Mouse (Mus musculus): ENCODE measurements around the gene Fgfbp1. TPM values are rescaled to one million over a fixed set of nuclear protein-coding genes. Genes with fewer than 3 reads are reported as not detected.

The Fgfbp1 gene
- total and polyA plus RNA-seq, 2 experiments: not detected

GRCm38 (mm10) chr5:43989017-43989416 lies 7.4 kb upstream of the Fgfbp1 start:
- TF ChIP-seq CTCF (IDR thresholded peaks at IDR 0.05; ENCODE audit: low read depth, low read length): peak; percentile 56
- TF ChIP-seq POLR2A (IDR thresholded peaks at IDR 0.05; ENCODE audit: extremely low read depth, insufficient read depth, low read length): no peak
- no peaks in the 10 kb centered on the region for H3K4me1 ChIP-seq (ENCODE audit: control insufficient read depth, insufficient read depth, low read length)
- H3K79me2 ChIP-seq (ENCODE audit: control insufficient read depth, insufficient read depth, low read length): no peaks in the 10 kb centered on the region
- no peak overlapping the region for H3K4me3 ChIP-seq (ENCODE audit: insufficient read depth, low read depth, low read length)
- no peak overlapping the region for H3K27ac ChIP-seq (replicated peaks; ENCODE audit: insufficient read depth, low read depth, low read length)
- no peak overlapping the region for H3K9ac ChIP-seq (ENCODE audit: low read depth, low read length)
- DNase-seq (ENCODE audit: extremely low read depth, low read depth, low spot score): peak; percentile 7
- H3K36me3 ChIP-seq (ENCODE audit: control insufficient read depth, insufficient read depth, low read length): no peaks in the 10 kb centered on the region
- 77% methylated on average over 5 of the region's 5 CpGs for WGBS
- no peaks in the 10 kb centered on the region for H3K27me3 ChIP-seq (ENCODE audit: control insufficient read depth, insufficient read depth, low read length)

GRCm38 (mm10) chr5:43986212-43986611 lies 4.6 kb upstream of the Fgfbp1 start:
- Histone ChIP-seq H3K36me3 (ENCODE audit: control insufficient read depth, insufficient read depth, low read length) (no peaks in the 10 kb centered on the region), H3K79me2 (ENCODE audit: control insufficient read depth, insufficient read depth, low read length) (no peaks in the 10 kb centered on the region), H3K27ac (replicated peaks; ENCODE audit: insufficient read depth, low read depth, low read length) (no peak overlapping the region), H3K9ac (ENCODE audit: low read depth, low read length) (no peak overlapping the region), H3K4me1 (ENCODE audit: control insufficient read depth, insufficient read depth, low read length) (no peaks in the 10 kb centered on the region), H3K27me3 (ENCODE audit: control insufficient read depth, insufficient read depth, low read length) (no peaks in the 10 kb centered on the region), H3K4me3 (ENCODE audit: insufficient read depth, low read depth, low read length) (no peak overlapping the region)
- no peak for DNase-seq (ENCODE audit: extremely low read depth, low read depth, low spot score)
- TF ChIP-seq CTCF (IDR thresholded peaks at IDR 0.05; ENCODE audit: low read depth, low read length) (no peak), POLR2A (IDR thresholded peaks at IDR 0.05; ENCODE audit: extremely low read depth, insufficient read depth, low read length) (no peak)

- TF ChIP-seq CTCF (IDR thresholded peaks at IDR 0.05; ENCODE audit: low read depth, low read length): no peak
- no peak for TF ChIP-seq POLR2A (IDR thresholded peaks at IDR 0.05; ENCODE audit: extremely low read depth, insufficient read depth, low read length)
- Histone ChIP-seq H3K9ac (ENCODE audit: low read depth, low read length) (no peak overlapping the region), H3K36me3 (ENCODE audit: control insufficient read depth, insufficient read depth, low read length) (no peaks in the 10 kb centered on the region), H3K4me1 (ENCODE audit: control insufficient read depth, insufficient read depth, low read length) (no peaks in the 10 kb centered on the region), H3K79me2 (ENCODE audit: control insufficient read depth, insufficient read depth, low read length) (no peaks in the 10 kb centered on the region), H3K27me3 (ENCODE audit: control insufficient read depth, insufficient read depth, low read length) (no peaks in the 10 kb centered on the region), H3K27ac (replicated peaks; ENCODE audit: insufficient read depth, low read depth, low read length) (no peak overlapping the region), H3K4me3 (ENCODE audit: insufficient read depth, low read depth, low read length) (no peak overlapping the region)
- no peak for DNase-seq (ENCODE audit: extremely low read depth, low read depth, low spot score)
- 39% methylated on average over 1 of the region's 1 CpGs for WGBS
Measured at GRCm38 (mm10) chr5:43982896-43983295, 1.3 kb upstream of the Fgfbp1 start.

- DNase-seq (ENCODE audit: extremely low read depth, low read depth, low spot score): no peak
- WGBS: 83% methylated on average over 2 of the region's 2 CpGs
- Histone ChIP-seq H3K36me3 (ENCODE audit: control insufficient read depth, insufficient read depth, low read length) (no peaks in the 10 kb centered on the region), H3K4me3 (ENCODE audit: insufficient read depth, low read depth, low read length) (no peak overlapping the region), H3K79me2 (ENCODE audit: control insufficient read depth, insufficient read depth, low read length) (no peaks in the 10 kb centered on the region), H3K9ac (ENCODE audit: low read depth, low read length) (no peak overlapping the region), H3K27ac (replicated peaks; ENCODE audit: insufficient read depth, low read depth, low read length) (no peak overlapping the region), H3K4me1 (ENCODE audit: control insufficient read depth, insufficient read depth, low read length) (no peaks in the 10 kb centered on the region), H3K27me3 (ENCODE audit: control insufficient read depth, insufficient read depth, low read length) (no peaks in the 10 kb centered on the region)
- no peak for TF ChIP-seq CTCF (IDR thresholded peaks at IDR 0.05; ENCODE audit: low read depth, low read length)
- TF ChIP-seq POLR2A (IDR thresholded peaks at IDR 0.05; ENCODE audit: extremely low read depth, insufficient read depth, low read length): no peak
Measured at GRCm38 (mm10) chr5:43980397-43980796, 1.2 kb downstream of the Fgfbp1 start.

GRCm38 (mm10) chr5:43976821-43977561 lies 4.6 kb downstream of the Fgfbp1 start:
- Histone ChIP-seq H3K4me3 (ENCODE audit: insufficient read depth, low read depth, low read length) (no peak overlapping the region), H3K9ac (ENCODE audit: low read depth, low read length) (no peak overlapping the region), H3K27me3 (ENCODE audit: control insufficient read depth, insufficient read depth, low read length) (no peaks in the 10 kb centered on the region), H3K4me1 (ENCODE audit: control insufficient read depth, insufficient read depth, low read length) (no peaks in the 10 kb centered on the region), H3K79me2 (ENCODE audit: control insufficient read depth, insufficient read depth, low read length) (no peaks in the 10 kb centered on the region), H3K27ac (replicated peaks; ENCODE audit: insufficient read depth, low read depth, low read length) (no peak overlapping the region), H3K36me3 (ENCODE audit: control insufficient read depth, insufficient read depth, low read length) (no peaks in the 10 kb centered on the region)
- no peak for TF ChIP-seq CTCF (IDR thresholded peaks at IDR 0.05; ENCODE audit: low read depth, low read length)
- no peak for TF ChIP-seq POLR2A (IDR thresholded peaks at IDR 0.05; ENCODE audit: extremely low read depth, insufficient read depth, low read length)
- no peak for DNase-seq (ENCODE audit: extremely low read depth, low read depth, low spot score)
- WGBS: 86% methylated on average over 1 of the region's 1 CpGs

GRCm38 (mm10) chr5:43974166-43974565 lies 7.4 kb downstream of the Fgfbp1 start:
- no peak for DNase-seq (ENCODE audit: extremely low read depth, low read depth, low spot score)
- Histone ChIP-seq H3K9ac (ENCODE audit: low read depth, low read length) (no peak overlapping the region), H3K79me2 (ENCODE audit: control insufficient read depth, insufficient read depth, low read length) (no peaks in the 10 kb centered on the region), H3K27me3 (ENCODE audit: control insufficient read depth, insufficient read depth, low read length) (no peaks in the 10 kb centered on the region), H3K36me3 (ENCODE audit: control insufficient read depth, insufficient read depth, low read length) (no peaks in the 10 kb centered on the region), H3K4me3 (ENCODE audit: insufficient read depth, low read depth, low read length) (no peak overlapping the region), H3K4me1 (ENCODE audit: control insufficient read depth, insufficient read depth, low read length) (peaks cover 9% of the 10 kb centered on the region), H3K27ac (replicated peaks; ENCODE audit: insufficient read depth, low read depth, low read length) (no peak overlapping the region)
- TF ChIP-seq POLR2A (IDR thresholded peaks at IDR 0.05; ENCODE audit: extremely low read depth, insufficient read depth, low read length): no peak
- no peak for TF ChIP-seq CTCF (IDR thresholded peaks at IDR 0.05; ENCODE audit: low read depth, low read length)
- WGBS: 85% methylated on average over 6 of the region's 6 CpGs
